In the genomic region with DNA sequence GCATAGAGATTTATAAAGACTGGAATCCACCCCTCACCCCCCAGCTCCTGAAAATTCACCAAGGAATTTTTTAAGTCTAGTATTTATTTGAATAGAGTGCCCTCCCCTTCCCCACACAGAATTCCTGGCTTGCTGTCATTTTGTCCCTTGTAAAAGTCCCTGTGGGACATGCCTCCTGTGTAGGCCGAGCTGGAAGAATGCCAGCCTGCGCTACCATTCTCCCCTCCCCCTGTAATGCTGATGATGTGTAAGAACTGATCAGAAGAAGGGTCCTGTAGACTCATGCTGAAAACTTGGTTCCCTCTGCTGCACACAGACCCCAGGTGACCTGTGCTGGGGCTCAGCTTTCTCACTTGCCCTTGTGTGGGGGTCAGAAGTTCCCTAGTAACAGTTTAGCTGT, we compare ENCODE assay signal across 26 mouse cellular contexts. TPM values are rescaled to one million over a fixed set of nuclear protein-coding genes. Genes with fewer than 3 reads are reported as not detected.
DNase-seq lines count a peak whose midpoint lies in the region; ATAC-seq and TF ChIP-seq lines count a peak whose summit lies in the region.
"Had no signal": no experiment of that assay in that cellular context is flagged by ENCODE, and none has a peak within 500 bp of the region (broad histone marks: within the 10 kb centered on the region; RNA-seq: fewer than 3 reads in every experiment).

No protein-coding gene starts in this region.

- TF ChIP-seq POLR2A in heart, adult 2 months (IDR thresholded peaks at IDR 0.05; ENCODE audit: insufficient read depth, low read depth, low read length): no peak
- TF ChIP-seq POLR2A in kidney, adult 2 months (IDR thresholded peaks at IDR 0.05; ENCODE audit: low read depth, low read length): no peak

- H3K27me3 ChIP-seq in heart, embryonic 14.5 days (ENCODE audit: control insufficient read depth, insufficient read depth, low read length): no peaks in the 10 kb centered on the region
- H3K27me3 ChIP-seq in heart, adult 2 months (ENCODE audit: control insufficient read depth, insufficient read depth, low read length): no peaks in the 10 kb centered on the region
- no peaks in the 10 kb centered on the region for H3K27me3 ChIP-seq in kidney, adult 2 months (replicated peaks; ENCODE audit: control insufficient read depth, insufficient read depth, low read length)
- H3K27me3 ChIP-seq in lung, postnatal 0 days (replicated peaks; ENCODE audit: insufficient read depth, low read length): no peaks in the 10 kb centered on the region
- H3K27me3 ChIP-seq: embryonic facial prominence, embryonic 15.5 days; forebrain, embryonic 15.5 days; heart, embryonic 12.5 days; limb, embryonic 15.5 days; liver, embryonic 15.5 days had no signal

- no peak for TF ChIP-seq EP300 in heart, adult 2 months (IDR thresholded peaks at IDR 0.05; ENCODE audit: insufficient read depth, low read depth, low read length)
- TF ChIP-seq EP300 in lung, postnatal 0 days (IDR thresholded peaks at IDR 0.05): no peak

- no peak overlapping the region for H3K9ac ChIP-seq in heart, embryonic 14.5 days (ENCODE audit: low read length)
- no peak overlapping the region for H3K9ac ChIP-seq in heart, adult 2 months (ENCODE audit: low read depth, low read length)
- H3K9ac ChIP-seq in lung, postnatal 0 days (replicated peaks; ENCODE audit: low read depth): no peak overlapping the region
- H3K9ac ChIP-seq: embryonic facial prominence, embryonic 15.5 days; forebrain, embryonic 15.5 days; heart, embryonic 12.5 days; hindbrain, embryonic 14.5 days; limb, embryonic 15.5 days; liver, embryonic 15.5 days had no signal

- WGBS in heart, embryonic 14.5 days: 46% methylated on average over 2 of the region's 2 CpGs
- WGBS in heart, adult 2 months: 35% methylated on average over 2 of the region's 2 CpGs
- WGBS in kidney, adult 2 months: 45% methylated on average over 2 of the region's 2 CpGs
- whole genome bisulfite sequencing in lung, postnatal 0 days: 37% methylated on average over 2 of the region's 2 CpGs

- H3K4me2 ChIP-seq in heart, embryonic 14.5 days (ENCODE audit: low read length): 0 out of 2 replicates have a peak overlapping the region, but pooled peaks have one; percentile 2
- H3K4me2 ChIP-seq in lung, postnatal 0 days (replicated peaks; ENCODE audit: low read depth, low read length): no peak overlapping the region
- H3K4me2 ChIP-seq: embryonic facial prominence, embryonic 15.5 days; forebrain, embryonic 15.5 days; heart, embryonic 12.5 days; hindbrain, embryonic 14.5 days; limb, embryonic 15.5 days; liver, embryonic 15.5 days had no signal

- peaks cover 4% of the 10 kb centered on the region; the same call in 1 of the 2 replicates for H3K9me3 ChIP-seq in heart, embryonic 14.5 days (ENCODE audit: control insufficient read depth, low read length)
- H3K9me3 ChIP-seq in lung, postnatal 0 days (ENCODE audit: low read length): no peaks in the 10 kb centered on the region
- H3K9me3 ChIP-seq: embryonic facial prominence, embryonic 15.5 days; forebrain, embryonic 15.5 days; limb, embryonic 15.5 days; liver, embryonic 15.5 days had no signal

- no peak overlapping the region for H3K27ac ChIP-seq in heart, embryonic 14.5 days (replicated peaks in 1 of 2; ENCODE audit: control insufficient read depth in 1 of 2, insufficient read depth in 1 of 2, low read depth in 2 of 2, low read length in 2 of 2)
- no peak overlapping the region for H3K27ac ChIP-seq in heart, adult 2 months
- no peak overlapping the region for H3K27ac ChIP-seq in kidney, adult 2 months (ENCODE audit: insufficient read depth, low read depth, low read length)
- H3K27ac ChIP-seq in lung, postnatal 0 days (ENCODE audit: low read length): no peak overlapping the region
- no peak overlapping the region for H3K27ac ChIP-seq in left cerebral cortex, adult 2 months
- H3K27ac ChIP-seq: embryonic facial prominence, embryonic 15.5 days; forebrain, embryonic 15.5 days; hindbrain, embryonic 14.5 days; layer of hippocampus, adult 2 months; limb, embryonic 15.5 days; liver, embryonic 15.5 days; macrophage had no signal

- TF ChIP-seq CTCF in heart, adult 2 months (IDR thresholded peaks at IDR 0.05): no peak
- TF ChIP-seq CTCF in kidney, adult 2 months (conservative IDR thresholded peaks at IDR 0.05; ENCODE audit: insufficient read depth, insufficient read length, low read depth, low read length): no peak
- TF ChIP-seq CTCF in lung, postnatal 0 days (IDR thresholded peaks at IDR 0.05): no peak
- no peak for TF ChIP-seq CTCF in left cerebral cortex, adult 2 months (IDR thresholded peaks at IDR 0.05)

- no peaks in the 10 kb centered on the region for H3K79me2 ChIP-seq in heart, adult 2 months (replicated peaks; ENCODE audit: control insufficient read depth, insufficient read depth, low read length)

- H3K4me1 ChIP-seq in heart, embryonic 14.5 days (ENCODE audit: control insufficient read depth in 2 of 2, insufficient read depth in 2 of 2, low read length in 2 of 2): peaks cover 10 to 13% of the 10 kb centered on the region in 2 experiments
- H3K4me1 ChIP-seq in heart, adult 2 months (ENCODE audit: control insufficient read depth, insufficient read depth, low read length): no peaks in the 10 kb centered on the region; the same call in 1 of the 2 replicates
- H3K4me1 ChIP-seq in kidney, adult 2 months (ENCODE audit: control insufficient read depth, insufficient read depth, low read length): no peaks in the 10 kb centered on the region
- 0 out of 2 replicates have a peak, but pooled peaks cover 2% of the 10 kb centered on the region for H3K4me1 ChIP-seq in lung, postnatal 0 days (ENCODE audit: insufficient read depth, low read depth, low read length)
- H3K4me1 ChIP-seq: embryonic facial prominence, embryonic 15.5 days; liver, embryonic 15.5 days had no signal

- H3K4me3 ChIP-seq in heart, embryonic 14.5 days (ENCODE audit: control insufficient read depth in 1 of 2, insufficient read depth in 1 of 2, low read depth in 1 of 2, low read length in 2 of 2): no peak overlapping the region
- H3K4me3 ChIP-seq in heart, adult 2 months: no peak overlapping the region
- H3K4me3 ChIP-seq in kidney, adult 2 months (ENCODE audit: insufficient read depth, low read depth, low read length): no peak overlapping the region
- H3K4me3 ChIP-seq in lung, postnatal 0 days (ENCODE audit: low read depth, low read length): no peak overlapping the region
- H3K4me3 ChIP-seq in left cerebral cortex, adult 2 months: no peak overlapping the region
- H3K4me3 ChIP-seq: embryonic facial prominence, embryonic 15.5 days; forebrain, embryonic 15.5 days; heart, embryonic 12.5 days; layer of hippocampus, adult 2 months; limb, embryonic 15.5 days; liver, embryonic 15.5 days had no signal

- H3K36me3 ChIP-seq in heart, embryonic 14.5 days (ENCODE audit: control insufficient read depth, insufficient read depth, low read length): no peaks in the 10 kb centered on the region
- H3K36me3 ChIP-seq in heart, adult 2 months (ENCODE audit: control insufficient read depth, insufficient read depth, low read length): no peaks in the 10 kb centered on the region
- no peaks in the 10 kb centered on the region for H3K36me3 ChIP-seq in kidney, adult 2 months (ENCODE audit: control insufficient read depth, insufficient read depth, low read length)
- no peaks in the 10 kb centered on the region for H3K36me3 ChIP-seq in lung, postnatal 0 days (ENCODE audit: insufficient read depth, low read length)
- H3K36me3 ChIP-seq: forebrain, embryonic 15.5 days; limb, embryonic 15.5 days; liver, embryonic 15.5 days had no signal

- intact Hi-C loops in heart, adult 2 months (cut with DNase I): no loop called here
- intact Hi-C loops in left cerebral cortex, adult 2 months (cut with DNase I): no loop called here

- ATAC-seq in heart, embryonic 14.5 days (ENCODE audit: insufficient number of reproducible peaks, insufficient read depth, low FRiP score, low read depth): 0 out of 2 replicates have a peak, but pooled peaks have one; percentile 35
- ATAC-seq in lung, postnatal 0 days: 0 out of 2 replicates have a peak, but pooled peaks have one; percentile 28
- ATAC-seq: CD4-positive, CD25-positive, alpha-beta regulatory T cell, adult 4 months; forebrain, embryonic 15.5 days had no signal

- DNase-seq in heart, adult 2 months: no peak
- peak; percentile 72 for DNase-seq in kidney, postnatal 10 days
- no peak for DNase-seq in kidney, adult 2 months
- peak; percentile 32 for DNase-seq in lung, postnatal 0 days (ENCODE audit: low spot score)
- no peak for DNase-seq in lung, adult 18-20 months
- DNase-seq in kidney, postnatal 4 days: peak; percentile 67 to 72
- no peak for DNase-seq in left cerebral cortex, adult 2 months (ENCODE audit: extremely low spot score in 1 of 2, low spot score in 2 of 2)
- DNase-seq: adrenal gland, postnatal 36 days; cerebellum, adult 11 months; cerebellum, adult 9-11 months; gastrocnemius, postnatal 10 days; heart, postnatal 36 days; layer of hippocampus, postnatal 36 days; thymus, adult 18-20 months; thymus, postnatal 36 days had no signal

RNA-seq across cellular contexts. Expression of gene 1500009L16Rik, which starts 37.9 kb away (rescaled TPM):
- polyA plus RNA-seq in heart, embryonic 14.5 days (2014; fragmentation: Nextera tagmentation; extraction: Ambion mirVana): 13.9 and 20.3 TPM in 2 replicates
- 1 to 10 TPM; 3.9 to 5.9 TPM for total RNA-seq in heart, adult 2 months (2021)
- 3.2 and 3.3 TPM in 2 replicates for polyA plus RNA-seq in heart, adult 2 months (2012; rRNA removed)
- polyA plus RNA-seq in kidney, adult 2 months (2012; rRNA removed): 1.2 and 1.3 TPM in 2 replicates
- polyA plus RNA-seq in lung, postnatal 0 days (2015; fragmentation: Nextera tagmentation; extraction: Ambion mirVana): 19.6 and 21.5 TPM in 2 replicates
- total RNA-seq in left cerebral cortex, adult 2 months (2021): 10 to 100 TPM; 19.4 TPM
- total RNA-seq: neutrophil, adult 5-6 weeks had no signal
- polyA plus RNA-seq: macrophage had no signal

Comparison
In these comparisons a context has a peak if more than half of its experiments do, and no peak if none do; other contexts are left out.
1. DNase-seq: peak in kidney, postnatal 10 days (single experiment), lung, postnatal 0 days (single experiment) and kidney, postnatal 4 days (2 of 2); none in heart, adult 2 months (0 of 2), kidney, adult 2 months (single experiment), lung, adult 18-20 months (0 of 2) and left cerebral cortex, adult 2 months (0 of 2).